Mouse (Mus musculus): ENCODE measurements around the gene Id1.

DNA sequence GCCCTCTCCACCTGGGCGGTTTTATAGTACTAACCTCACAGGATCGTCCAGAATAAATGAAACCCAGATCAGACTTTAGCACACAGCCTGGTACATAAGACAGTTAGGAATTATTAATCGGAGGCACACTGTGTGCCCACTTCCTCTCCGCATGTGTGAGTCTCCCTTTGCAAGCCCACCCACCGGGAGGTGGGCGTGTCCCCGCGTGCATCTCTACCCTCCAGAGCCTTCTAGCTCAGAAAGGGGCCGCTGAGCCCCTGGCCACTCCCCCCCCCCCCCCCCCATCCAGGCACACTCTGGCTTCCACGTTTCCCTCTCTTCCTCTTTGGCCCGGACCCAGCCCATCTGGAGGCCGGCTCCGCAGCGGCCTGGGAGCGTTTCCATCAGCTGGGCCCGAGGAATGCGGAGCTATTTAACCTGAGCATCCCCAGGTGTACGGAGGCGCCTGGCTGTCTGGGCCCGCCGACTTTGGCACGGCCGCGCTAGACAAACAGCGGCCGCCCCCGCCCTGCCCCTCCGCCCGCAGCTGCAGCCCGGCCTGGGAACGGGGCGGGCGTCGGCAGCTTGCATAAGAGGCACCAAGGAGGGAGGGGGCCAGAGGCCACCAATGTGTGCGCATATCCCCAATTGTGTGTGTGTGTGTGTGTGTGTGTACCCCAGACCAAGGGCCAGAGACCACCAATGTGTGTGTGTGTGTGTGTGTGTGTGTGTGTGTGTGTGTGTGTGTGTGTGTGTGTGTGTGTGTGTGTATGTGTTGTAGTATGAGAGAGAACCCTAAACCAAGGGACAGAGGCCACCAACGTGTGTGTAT, 3.2 kb downstream of the Id1 start:
- no peak for TF ChIP-seq POLR2A (IDR thresholded peaks at IDR 0.05; ENCODE audit: insufficient read depth, low read length)
- TF ChIP-seq CTCF (IDR thresholded peaks at IDR 0.05; ENCODE audit: low read depth, low read length), result no peak
